Mouse (Mus musculus) heart, adult 2 months (tissue): ENCODE results near the gene Snd1.

Experiments
- CTCF ChIP-seq: fragments of 200-600 bp; IDR thresholded peaks from 2 replicates; pipeline ENCODE4 v1.8.1; 2022; ENCODE audit warnings: antibody characterized with exemption, mild to moderate bottlenecking, moderate library complexity
- EP300 ChIP-seq: fragments of 200-500 bp; IDR thresholded peaks from 2 replicates; pipeline ENCODE4 v1.6.1; 2011; ENCODE audit warnings: low read depth, low read length, control low read depth; ENCODE audit not compliant: insufficient read depth

- no peak for TF ChIP-seq EP300
- TF ChIP-seq CTCF = no peak
Observed at GRCm38 (mm10) chr6:28975106-28975505, 500.2 kb downstream of the Snd1 start.
